Mouse (Mus musculus) myocyte (in vitro differentiated cells): ENCODE data around the gene Tnfsf4. TPM values are rescaled to one million over a fixed set of nuclear protein-coding genes. Genes with fewer than 3 reads are reported as not detected.

Source experiments
- H3K27me3 ChIP-seq: one replicate; pipeline ENCODE4 v1.6.1; 2011; ENCODE audit not compliant: control insufficient read depth, insufficient read depth, insufficient read length
- H3K36me3 ChIP-seq: one replicate; pipeline ENCODE4 v1.6.1; 2011; ENCODE audit not compliant: control insufficient read depth, insufficient read depth
- H3K4me2 ChIP-seq: one replicate; pipeline ENCODE4 v1.6.1; 2011; ENCODE audit warnings: low read depth, control low read depth
- H3K4me3 ChIP-seq: one replicate; pipeline ENCODE4 v1.5.1; 2011; ENCODE audit warnings: mild to moderate bottlenecking, control low read depth, moderate library complexity
- H3K79me2 ChIP-seq: one replicate; pipeline ENCODE4 v1.6.1; 2011; ENCODE audit not compliant: control insufficient read depth, insufficient read depth
- H3ac ChIP-seq: one replicate; pipeline ENCODE4 v1.6.1; 2011; ENCODE audit not compliant: control insufficient read depth, insufficient read length
- CEBPB ChIP-seq: IDR thresholded peaks from 2 replicates; pipeline ENCODE4 v1.6.1; 2011; ENCODE audit warnings: mild to moderate bottlenecking, moderate library complexity; ENCODE audit not compliant: poor library complexity, insufficient read depth, severe bottlenecking
- E2F4 ChIP-seq: IDR thresholded peaks from one replicate; pipeline ENCODE4 v1.6.1; 2011; ENCODE audit warnings: mild to moderate bottlenecking, control low read depth, moderate library complexity; ENCODE audit not compliant: insufficient read depth
- MAX ChIP-seq: IDR thresholded peaks from one replicate; pipeline ENCODE4 v1.6.1; 2011; ENCODE audit warnings: low read depth, mild to moderate bottlenecking, control low read depth
- MYOD1 ChIP-seq, 3 experiments: IDR thresholded peaks; one replicate each; pipeline ENCODE4 v1.6.1; 2011; ENCODE audit warnings: control low read depth in 2 of 3, low read depth in 2 of 3, mild to moderate bottlenecking in 2 of 3, moderate library complexity in 1 of 3; ENCODE audit not compliant: insufficient read length in 2 of 3, control insufficient read depth in 1 of 3
- MYOG ChIP-seq, 3 experiments: IDR thresholded peaks; one replicate each; pipeline ENCODE4 v1.6.1; 2011; ENCODE audit warnings: control low read depth in 2 of 3, low read depth in 2 of 3, mild to moderate bottlenecking in 2 of 3; ENCODE audit not compliant: insufficient read length in 2 of 3, control insufficient read depth in 1 of 3, insufficient read depth in 1 of 3
- POLR2A ChIP-seq: IDR thresholded peaks from one replicate; pipeline ENCODE4 v1.6.1; 2011; ENCODE audit warnings: low read depth, mild to moderate bottlenecking, control low read depth, moderate library complexity; ENCODE audit not compliant: insufficient read length
- POLR2AphosphoS2 ChIP-seq: IDR thresholded peaks from one replicate; pipeline ENCODE4 v1.6.1; 2011; ENCODE audit warnings: low read depth, control low read depth; ENCODE audit not compliant: insufficient read length
- REST ChIP-seq: IDR thresholded peaks from one replicate; pipeline ENCODE4 v1.6.1; 2011; ENCODE audit warnings: mild to moderate bottlenecking, control low read depth, moderate library complexity; ENCODE audit not compliant: insufficient read depth, insufficient read length
- SRF ChIP-seq: IDR thresholded peaks from one replicate; pipeline ENCODE4 v1.6.1; 2011; ENCODE audit warnings: low read depth; ENCODE audit not compliant: control insufficient read depth, insufficient read length
- TCF12 ChIP-seq: IDR thresholded peaks from one replicate; pipeline ENCODE4 v1.6.1; 2011; ENCODE audit warnings: mild to moderate bottlenecking, control low read depth; ENCODE audit not compliant: poor library complexity, insufficient read depth, severe bottlenecking
- TCF3 ChIP-seq: IDR thresholded peaks from one replicate; pipeline ENCODE4 v1.6.1; 2011; ENCODE audit warnings: low read depth, control low read depth; ENCODE audit not compliant: insufficient read length
- USF1 ChIP-seq: IDR thresholded peaks from one replicate; pipeline ENCODE4 v1.6.1; 2011; ENCODE audit warnings: low read depth, mild to moderate bottlenecking, control low read depth, moderate library complexity
- polyA plus RNA-seq: library from polyadenylated mRNA; unstranded; fragments of >200 nt; fragmentation: generic; extraction: Trizol; gene quantifications from one replicate; pipeline ENCODE4 v1.2.1, GENCODE M21; 2012; ENCODE audit warnings: missing spikeins

The Tnfsf4 gene
- polyA plus RNA-seq, 1 experiment = not detected

DNA sequence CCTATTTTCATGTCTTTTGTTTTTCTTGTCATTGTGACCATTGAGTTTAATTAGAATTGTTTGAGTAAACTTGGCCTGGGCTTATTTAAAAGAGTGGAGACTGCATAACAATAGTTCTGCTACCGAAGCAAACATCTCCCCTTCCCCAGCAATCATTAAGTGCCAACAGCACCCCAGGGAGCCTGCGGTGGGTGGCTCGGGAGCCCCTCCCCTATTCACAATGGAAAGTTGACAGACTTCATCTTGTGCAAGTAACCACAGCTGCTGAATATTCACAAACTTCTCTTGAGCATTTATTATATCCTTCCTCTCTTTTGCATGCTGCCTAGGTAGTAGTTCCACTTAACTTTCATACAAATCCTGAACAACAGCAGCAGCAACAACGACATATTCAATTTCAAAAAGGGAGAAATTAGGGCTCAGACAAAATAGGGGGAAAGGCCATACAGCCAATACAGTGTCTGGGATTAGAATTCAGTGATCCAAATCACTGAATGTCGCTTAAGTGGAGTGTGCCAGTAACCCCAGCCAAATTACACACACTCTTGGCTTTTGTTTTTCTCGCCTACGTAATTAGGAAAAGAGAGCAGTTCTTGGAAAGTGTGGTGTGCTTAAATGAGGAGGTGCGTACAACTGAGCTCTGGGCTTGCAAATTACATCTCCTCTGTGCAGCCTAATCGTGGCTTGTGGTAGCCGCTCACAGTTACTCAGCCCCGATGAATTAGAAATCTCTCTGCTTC lies 15.4 kb upstream of the Tnfsf4 start:
- Histone ChIP-seq H3ac (no peak overlapping the region), H3K79me2 (no peaks in the 10 kb centered on the region), H3K27me3 (no peaks in the 10 kb centered on the region), H3K4me3 (no peak overlapping the region), H3K4me2 (peak overlapping the region; percentile 27), H3K36me3 (no peaks in the 10 kb centered on the region)
- no peak for TF ChIP-seq SRF
- TF ChIP-seq CEBPB = no peak
- no peak for TF ChIP-seq TCF12
- TF ChIP-seq MAX = no peak
- TF ChIP-seq POLR2AphosphoS2 = no peak
- TF ChIP-seq USF1 = no peak
- no peak for TF ChIP-seq MYOG (IDR thresholded peaks at IDR 0.05; ENCODE audit: control insufficient read depth in 1 of 3, insufficient read depth in 1 of 3, insufficient read length in 2 of 3, low read depth in 2 of 3)
- TF ChIP-seq MYOD1 (IDR thresholded peaks at IDR 0.05; ENCODE audit: control insufficient read depth in 1 of 3, insufficient read length in 2 of 3, low read depth in 2 of 3) = no peak
- TF ChIP-seq E2F4 = no peak
- no peak for TF ChIP-seq POLR2A
- TF ChIP-seq TCF3 = no peak
- TF ChIP-seq REST = no peak

GRCm38 (mm10) chr1:161380425-161380780 lies 14.8 kb upstream of the Tnfsf4 start:
- Histone ChIP-seq H3ac (no peak overlapping the region), H3K27me3 (no peaks in the 10 kb centered on the region), H3K4me3 (no peak overlapping the region), H3K36me3 (no peaks in the 10 kb centered on the region), H3K79me2 (no peaks in the 10 kb centered on the region), H3K4me2 (peak overlapping the region; percentile 27)
- peak in 1 of 3 experiments; percentile 12 for TF ChIP-seq MYOG (IDR thresholded peaks at IDR 0.05; ENCODE audit: control insufficient read depth in 1 of 3, insufficient read depth in 1 of 3, insufficient read length in 2 of 3, low read depth in 2 of 3)
- no peak for TF ChIP-seq TCF3

DNA sequence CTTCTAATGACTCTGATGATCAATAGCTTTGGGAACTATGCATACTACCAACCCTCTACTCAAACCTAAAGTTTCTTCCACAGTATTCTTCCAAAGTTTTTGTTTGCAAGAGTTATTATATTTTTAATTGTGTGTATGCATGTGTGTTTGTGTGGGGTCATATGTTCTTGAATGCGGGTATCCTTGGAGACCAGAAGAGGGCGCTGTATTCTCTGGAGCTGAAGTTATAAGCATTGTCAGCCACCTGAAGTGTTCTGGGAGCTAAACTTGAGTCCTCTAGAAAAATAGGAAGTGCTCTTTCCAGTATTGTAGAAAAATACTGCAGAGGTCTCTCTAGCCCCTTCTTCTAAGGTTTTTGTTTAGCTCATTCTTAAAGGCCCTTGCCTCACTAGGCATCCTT lies 5.1 kb upstream of the Tnfsf4 start:
- TF ChIP-seq REST = no peak
- Histone ChIP-seq H3K4me3 (no peak overlapping the region), H3K27me3 (no peaks in the 10 kb centered on the region)

GRCm38 (mm10) chr1:161392906-161393305 lies 2.3 kb upstream of the Tnfsf4 start:
- TF ChIP-seq CEBPB (no peak), MYOD1 (IDR thresholded peaks at IDR 0.05; ENCODE audit: control insufficient read depth in 1 of 3, insufficient read length in 2 of 3, low read depth in 2 of 3) (peak in 2 of 3 experiments; percentile 6 to 35)
- no peaks in the 10 kb centered on the region for H3K27me3 ChIP-seq

More for the DNA sequence above, 5.1 kb upstream of the Tnfsf4 start:
- H3ac ChIP-seq = no peak overlapping the region
- no peaks in the 10 kb centered on the region for H3K36me3 ChIP-seq
- H3K79me2 ChIP-seq = no peaks in the 10 kb centered on the region
- no peak overlapping the region for H3K4me2 ChIP-seq

GRCm38 (mm10) chr1:161395610-161396009 lies 401 bp downstream of the Tnfsf4 start:
- H3K27me3 ChIP-seq = no peaks in the 10 kb centered on the region
- H3K4me2 ChIP-seq = no peak overlapping the region
- H3ac ChIP-seq = no peak overlapping the region
- no peak overlapping the region for H3K4me3 ChIP-seq
- H3K79me2 ChIP-seq = no peaks in the 10 kb centered on the region
- no peak for TF ChIP-seq TCF12
- no peak for TF ChIP-seq REST
- peak in 1 of 3 experiments; percentile 60 for TF ChIP-seq MYOD1 (IDR thresholded peaks at IDR 0.05; ENCODE audit: control insufficient read depth in 1 of 3, insufficient read length in 2 of 3, low read depth in 2 of 3)
- H3K36me3 ChIP-seq = no peaks in the 10 kb centered on the region

More at GRCm38 (mm10) chr1:161392906-161393305, 2.3 kb upstream of the Tnfsf4 start:
- Histone ChIP-seq H3K4me3 (no peak overlapping the region), H3K4me2 (peak overlapping the region; percentile 54), H3K36me3 (no peaks in the 10 kb centered on the region), H3ac (no peak overlapping the region), H3K79me2 (no peaks in the 10 kb centered on the region)

GRCm38 (mm10) chr1:161396351-161396750 lies 1.1 kb downstream of the Tnfsf4 start:
- TF ChIP-seq MYOD1 (IDR thresholded peaks at IDR 0.05; ENCODE audit: control insufficient read depth in 1 of 3, insufficient read length in 2 of 3, low read depth in 2 of 3) = no peak
- TF ChIP-seq MAX = no peak
- TF ChIP-seq TCF12 = no peak
- no peak for TF ChIP-seq REST
- TF ChIP-seq SRF = no peak
- TF ChIP-seq E2F4 = no peak
- H3K79me2 ChIP-seq = no peaks in the 10 kb centered on the region

More at GRCm38 (mm10) chr1:161396351-161396750, 1.1 kb downstream of the Tnfsf4 start:
- no peak overlapping the region for H3ac ChIP-seq
- no peak overlapping the region for H3K4me3 ChIP-seq
- no peak overlapping the region for H3K4me2 ChIP-seq
- no peaks in the 10 kb centered on the region for H3K36me3 ChIP-seq
- no peaks in the 10 kb centered on the region for H3K27me3 ChIP-seq
